Mouse (Mus musculus): Measurements from ENCODE around the gene Snrnp27.

DNA sequence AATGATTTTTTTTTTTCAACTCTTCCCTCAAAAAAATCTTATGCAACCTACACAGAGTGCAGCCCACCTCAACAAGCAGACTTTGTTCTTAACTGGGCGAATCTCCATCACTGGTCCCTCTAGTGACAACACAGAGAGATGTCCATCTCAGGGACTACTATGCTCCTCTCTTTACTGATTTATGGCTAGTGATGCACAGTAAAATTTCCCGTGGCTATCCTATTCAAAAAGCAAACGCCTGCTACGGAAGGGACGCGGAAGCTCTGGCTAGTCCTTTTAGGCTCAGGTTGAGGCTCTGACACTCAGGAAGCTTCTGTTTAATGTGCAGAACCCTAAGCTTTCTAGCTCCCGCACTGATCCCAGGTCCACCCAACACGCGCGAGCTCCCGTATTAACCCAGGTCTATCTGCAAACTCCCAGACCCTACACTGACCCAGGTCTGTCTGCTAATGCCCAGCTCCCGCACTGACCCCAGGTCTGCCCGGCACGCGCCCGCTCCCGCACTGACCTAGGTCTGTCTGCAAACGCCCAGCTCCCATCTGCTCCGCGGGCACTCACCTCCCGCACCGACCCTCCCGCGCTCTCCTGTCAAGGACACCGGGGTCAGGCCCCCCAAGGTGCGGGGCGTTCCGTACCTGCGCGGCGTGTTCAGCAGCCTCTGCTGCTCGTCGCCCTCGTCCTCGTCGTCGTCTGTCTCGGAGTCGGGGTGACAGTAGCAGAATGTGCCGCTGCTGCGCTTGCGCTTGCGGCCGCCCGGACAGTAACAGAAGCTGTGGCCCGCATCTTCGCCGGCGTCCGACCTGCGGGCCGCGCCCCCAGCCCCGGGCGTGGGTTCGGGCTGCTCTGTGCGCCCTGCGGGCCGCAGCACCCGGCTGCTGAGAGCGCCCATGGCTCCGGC, 48.2 kb upstream of the Snrnp27 start:
- TF ChIP-seq CTCF (IDR thresholded peaks at IDR 0.05; ENCODE audit: low read depth): no peak
- TF ChIP-seq EP300 (IDR thresholded peaks at IDR 0.05; ENCODE audit: low read depth): no peak
